In the genomic region with DNA sequence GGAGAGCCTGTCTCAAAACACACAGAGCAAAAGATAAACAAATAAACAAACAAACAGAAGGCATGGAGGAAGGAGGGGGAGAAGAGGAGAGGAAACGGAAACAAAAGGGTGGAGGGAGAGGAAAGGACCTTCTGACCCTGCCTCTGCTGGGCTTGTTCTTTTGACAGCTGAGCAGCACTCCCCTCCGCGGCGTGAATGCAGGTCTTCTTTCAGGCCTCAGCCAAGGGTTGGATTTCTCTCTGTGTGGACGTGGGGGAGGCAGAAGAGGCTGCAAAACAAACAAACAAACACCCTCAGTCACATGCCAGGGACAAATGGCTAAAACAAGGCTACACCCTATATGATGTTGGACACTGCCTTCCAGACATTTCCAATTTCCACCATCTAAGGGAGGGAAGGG, we compare ENCODE assay signal across 22 mouse cellular contexts. TPM values are rescaled to one million over a fixed set of nuclear protein-coding genes. Genes with fewer than 3 reads are reported as not detected.
DNase-seq lines count a peak whose midpoint lies in the region; ATAC-seq and TF ChIP-seq lines count a peak whose summit lies in the region.
"Had no signal": no experiment of that assay in that cellular context is flagged by ENCODE, and none has a peak within 500 bp of the region (broad histone marks: within the 10 kb centered on the region; RNA-seq: fewer than 3 reads in every experiment).

No protein-coding gene starts in this region.

- 0 out of 2 replicates have a peak overlapping the region, but pooled peaks have one; percentile 9 for H3K4me2 ChIP-seq in kidney, embryonic 15.5 days
- H3K4me2 ChIP-seq in lung, embryonic 14.5 days, result no peak overlapping the region
- H3K4me2 ChIP-seq in hindbrain, postnatal 0 days (ENCODE audit: low read depth, low read length), result no peak overlapping the region
- H3K4me2 ChIP-seq: forebrain, embryonic 15.5 days; hindbrain, embryonic 13.5 days had no signal

- ATAC-seq in cerebellum, adult (ENCODE audit: insufficient number of reproducible peaks, low FRiP score, low TSS enrichment), result no peak
- no peak; the same call in 1 of the 2 replicates for ATAC-seq in kidney, embryonic 15.5 days (replicated peaks; ENCODE audit: low FRiP score)
- ATAC-seq in lung, embryonic 14.5 days (ENCODE audit: insufficient read depth), result no peak
- no peak for ATAC-seq in hindbrain, postnatal 0 days
- ATAC-seq: activated CD4-positive, CD25-positive, alpha-beta regulatory T cell, adult 4 months; Patski had no signal

- no peaks in the 10 kb centered on the region for H3K36me3 ChIP-seq in kidney, embryonic 15.5 days
- no peaks in the 10 kb centered on the region for H3K36me3 ChIP-seq in lung, embryonic 14.5 days (ENCODE audit: insufficient read depth)
- H3K36me3 ChIP-seq in hindbrain, postnatal 0 days (ENCODE audit: insufficient read depth, low read length), result no peaks in the 10 kb centered on the region
- H3K36me3 ChIP-seq: forebrain, embryonic 15.5 days; heart, embryonic 10.5 days; hindbrain, embryonic 13.5 days had no signal

- peak overlapping the region; percentile 69 for H3K27ac ChIP-seq in kidney, embryonic 15.5 days
- H3K27ac ChIP-seq in lung, embryonic 14.5 days (ENCODE audit: low read depth), result no peak overlapping the region
- H3K27ac ChIP-seq in hindbrain, postnatal 0 days, result no peak overlapping the region
- H3K27ac ChIP-seq: forebrain, embryonic 15.5 days; hindbrain, embryonic 13.5 days had no signal

- no peaks in the 10 kb centered on the region for H3K9me3 ChIP-seq in kidney, embryonic 15.5 days (replicated peaks)
- no peaks in the 10 kb centered on the region for H3K9me3 ChIP-seq in lung, embryonic 14.5 days (ENCODE audit: low read depth, low read length)
- no peaks in the 10 kb centered on the region for H3K9me3 ChIP-seq in hindbrain, postnatal 0 days (ENCODE audit: low read length)
- H3K9me3 ChIP-seq: forebrain, embryonic 15.5 days; heart, embryonic 10.5 days; hindbrain, embryonic 13.5 days had no signal

- no peak overlapping the region for H3K9ac ChIP-seq in kidney, embryonic 15.5 days
- 0 out of 2 replicates have a peak overlapping the region, but pooled peaks have one; percentile 20 for H3K9ac ChIP-seq in lung, embryonic 14.5 days
- no peak overlapping the region for H3K9ac ChIP-seq in hindbrain, postnatal 0 days (replicated peaks; ENCODE audit: low read length)
- H3K9ac ChIP-seq: forebrain, embryonic 15.5 days; hindbrain, embryonic 13.5 days had no signal

- H3K4me3 ChIP-seq in kidney, embryonic 15.5 days (replicated peaks), result no peak overlapping the region
- H3K4me3 ChIP-seq in lung, embryonic 14.5 days (ENCODE audit: low read depth, low read length), result no peak overlapping the region
- H3K4me3 ChIP-seq in hindbrain, postnatal 0 days (ENCODE audit: low read length), result no peak overlapping the region
- H3K4me3 ChIP-seq: forebrain, embryonic 15.5 days; heart, embryonic 10.5 days; hindbrain, embryonic 13.5 days had no signal

- H3K27me3 ChIP-seq in kidney, embryonic 15.5 days, result no peaks in the 10 kb centered on the region
- no peaks in the 10 kb centered on the region for H3K27me3 ChIP-seq in lung, embryonic 14.5 days (ENCODE audit: insufficient read depth, low read length)
- no peaks in the 10 kb centered on the region for H3K27me3 ChIP-seq in hindbrain, postnatal 0 days (ENCODE audit: insufficient read depth, low read length)
- H3K27me3 ChIP-seq: forebrain, embryonic 15.5 days; Patski had no signal

- TF ChIP-seq CTCF in lung, embryonic 14.5 days (IDR thresholded peaks at IDR 0.05; ENCODE audit: low read depth), result no peak
- TF ChIP-seq CTCF in hindbrain, postnatal 0 days (IDR thresholded peaks at IDR 0.05; ENCODE audit: low read depth), result no peak

- DNase-seq in cerebellum, adult 11-12 months, result peak; percentile 11
- no peak for DNase-seq in kidney, adult 18-20 months
- DNase-seq in lung, embryonic 14.5 days, result no peak
- DNase-seq in lung, postnatal 36 days, result no peak
- DNase-seq in hindbrain, postnatal 0 days (ENCODE audit: low spot score), result no peak
- DNase-seq: adrenal gland, postnatal 14 days; gastrocnemius, postnatal 36 days; heart, adult 18-20 months; heart, postnatal 10 days had no signal

- peaks cover 36% of the 10 kb centered on the region for H3K4me1 ChIP-seq in kidney, embryonic 15.5 days
- H3K4me1 ChIP-seq in lung, embryonic 14.5 days (ENCODE audit: insufficient read depth), result 0 out of 2 replicates have a peak, but pooled peaks cover 9% of the 10 kb centered on the region
- H3K4me1 ChIP-seq in hindbrain, postnatal 0 days (ENCODE audit: insufficient read depth, low read length), result peaks cover 4% of the 10 kb centered on the region

- 12% methylated on average over 5 of the region's 5 CpGs for WGBS in kidney, embryonic 15.5 days
- 34% methylated on average over 5 of the region's 5 CpGs for WGBS in lung, embryonic 14.5 days
- WGBS in hindbrain, postnatal 0 days, result 30% methylated on average over 5 of the region's 5 CpGs

RNA-seq across cellular contexts. Expression of gene Mcam, which starts 9.2 kb away (rescaled TPM):
- polyA plus RNA-seq in kidney, embryonic 15.5 days (2015; fragmentation: Nextera tagmentation; extraction: Ambion mirVana), result 44.2 and 47.0 TPM in 2 replicates
- polyA plus RNA-seq in lung, embryonic 14.5 days (2014; fragmentation: Nextera tagmentation; extraction: Ambion mirVana), result 84.9 and 87.7 TPM in 2 replicates
- total RNA-seq in hindbrain, postnatal 0 days (2014; rRNA removed), result 23.7 and 29.5 TPM in 2 replicates
- polyA plus RNA-seq in hindbrain, postnatal 0 days (2015; fragmentation: Nextera tagmentation; extraction: Ambion mirVana), result 8.0 and 9.0 TPM in 2 replicates

RNA-seq across cellular contexts. Expression of gene Rnf26, which starts 11.7 kb away (rescaled TPM):
- polyA plus RNA-seq in kidney, embryonic 15.5 days (2015; fragmentation: Nextera tagmentation; extraction: Ambion mirVana), result 70.9 and 78.3 TPM in 2 replicates
- polyA plus RNA-seq in lung, embryonic 14.5 days (2014; fragmentation: Nextera tagmentation; extraction: Ambion mirVana), result 85.6 and 89.2 TPM in 2 replicates
- total RNA-seq in hindbrain, postnatal 0 days (2014; rRNA removed), result 17.5 and 24.3 TPM in 2 replicates
- polyA plus RNA-seq in hindbrain, postnatal 0 days (2015; fragmentation: Nextera tagmentation; extraction: Ambion mirVana), result 38.0 and 41.1 TPM in 2 replicates

RNA-seq across cellular contexts. Expression of gene Gm49380, which starts 11.7 kb away (rescaled TPM):
- polyA plus RNA-seq in kidney, embryonic 15.5 days (2015; fragmentation: Nextera tagmentation; extraction: Ambion mirVana), result 0.17 and 0.21 TPM in 2 replicates
- polyA plus RNA-seq in lung, embryonic 14.5 days (2014; fragmentation: Nextera tagmentation; extraction: Ambion mirVana), result 0.08 and 0.32 TPM in 2 replicates
- not detected in 2 replicates for total RNA-seq in hindbrain, postnatal 0 days (2014; rRNA removed)
- polyA plus RNA-seq in hindbrain, postnatal 0 days (2015; fragmentation: Nextera tagmentation; extraction: Ambion mirVana), result 0.21 TPM in 1 of 2 replicates, not detected in the other
- total RNA-seq: hematopoietic stem cell, adult 5-6 weeks had no signal
- polyA plus RNA-seq: activated CD4-positive, CD25-positive, alpha-beta regulatory T cell, adult 4 months; CD4-positive, CD25-positive, alpha-beta regulatory T cell, adult 4 months; forebrain, embryonic 11.5 days had no signal

RNA-seq across cellular contexts. Expression of gene C1qtnf5, which starts 18.0 kb away (rescaled TPM):
- 4.5 and 5.2 TPM in 2 replicates for polyA plus RNA-seq in kidney, embryonic 15.5 days (2015; fragmentation: Nextera tagmentation; extraction: Ambion mirVana)
- 4.7 and 5.0 TPM in 2 replicates for polyA plus RNA-seq in lung, embryonic 14.5 days (2014; fragmentation: Nextera tagmentation; extraction: Ambion mirVana)
- 36.7 and 39.5 TPM in 2 replicates for total RNA-seq in hindbrain, postnatal 0 days (2014; rRNA removed)
- polyA plus RNA-seq in hindbrain, postnatal 0 days (2015; fragmentation: Nextera tagmentation; extraction: Ambion mirVana), result 12.3 and 12.8 TPM in 2 replicates
- total RNA-seq: hematopoietic stem cell, adult 5-6 weeks had no signal
- polyA plus RNA-seq: activated CD4-positive, CD25-positive, alpha-beta regulatory T cell, adult 4 months; CD4-positive, CD25-positive, alpha-beta regulatory T cell, adult 4 months had no signal

RNA-seq across cellular contexts. Expression of gene Mfrp, which starts 23.5 kb away (rescaled TPM):
- 0.13 TPM in 1 of 2 replicates, not detected in the other for polyA plus RNA-seq in kidney, embryonic 15.5 days (2015; fragmentation: Nextera tagmentation; extraction: Ambion mirVana)
- polyA plus RNA-seq in lung, embryonic 14.5 days (2014; fragmentation: Nextera tagmentation; extraction: Ambion mirVana), result 0.07 and 0.11 TPM in 2 replicates
- 2.8 and 4.0 TPM in 2 replicates for total RNA-seq in hindbrain, postnatal 0 days (2014; rRNA removed)
- 0.24 and 0.50 TPM in 2 replicates for polyA plus RNA-seq in hindbrain, postnatal 0 days (2015; fragmentation: Nextera tagmentation; extraction: Ambion mirVana)
- total RNA-seq: adrenal gland, adult 18-20 months; adrenal gland, postnatal 14 days; gastrocnemius, adult 8-10 months; gastrocnemius, postnatal 36 days; heart, adult 18-20 months; heart, postnatal 10 days; hematopoietic stem cell, adult 5-6 weeks had no signal
- polyA plus RNA-seq: activated CD4-positive, CD25-positive, alpha-beta regulatory T cell, adult 4 months; CD4-positive, CD25-positive, alpha-beta regulatory T cell, adult 4 months; forebrain, embryonic 11.5 days; heart, embryonic 14.5 days had no signal
